Mouse (Mus musculus) Muller cell, postnatal 12 days (primary cell): ENCODE results near the gene Lingo3.
"Not testable (repeated sequence)": the region's sequence is repeated elsewhere in the genome, so short reads cannot be mapped to it uniquely, and the experiment has no call there.

ENCODE experiments used
- DNase-seq: peaks from one replicate; pipeline ENCODE4 v3.0.0-alpha.2; 2015; ENCODE audit errors: inconsistent ontology term

The Lingo3 gene

GRCm38 (mm10) chr10:80821991-80822390 is 21.8 kb downstream of the Lingo3 start:
- DNase-seq: no peak

DNA sequence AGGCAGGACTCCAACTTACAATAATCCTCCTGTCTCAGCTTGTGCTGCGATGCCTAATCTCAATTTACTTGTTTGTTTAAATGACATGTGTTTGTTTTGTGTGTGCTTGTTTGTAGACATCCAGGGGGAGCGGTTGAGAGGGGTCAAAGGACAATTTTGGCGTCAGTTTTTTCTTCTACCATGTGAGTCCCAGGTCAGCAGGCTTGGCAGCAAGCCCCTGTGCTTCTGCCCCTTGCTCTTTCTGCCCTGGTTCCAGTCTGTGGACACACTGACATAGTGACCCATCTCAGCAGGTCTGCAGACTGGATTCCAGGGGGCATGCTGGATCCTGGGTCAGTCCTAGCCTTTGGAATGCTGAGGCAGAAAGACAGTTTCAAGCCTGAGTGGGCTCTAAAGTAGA is 24.4 kb downstream of the Lingo3 start:
- no peak for DNase-seq

DNA sequence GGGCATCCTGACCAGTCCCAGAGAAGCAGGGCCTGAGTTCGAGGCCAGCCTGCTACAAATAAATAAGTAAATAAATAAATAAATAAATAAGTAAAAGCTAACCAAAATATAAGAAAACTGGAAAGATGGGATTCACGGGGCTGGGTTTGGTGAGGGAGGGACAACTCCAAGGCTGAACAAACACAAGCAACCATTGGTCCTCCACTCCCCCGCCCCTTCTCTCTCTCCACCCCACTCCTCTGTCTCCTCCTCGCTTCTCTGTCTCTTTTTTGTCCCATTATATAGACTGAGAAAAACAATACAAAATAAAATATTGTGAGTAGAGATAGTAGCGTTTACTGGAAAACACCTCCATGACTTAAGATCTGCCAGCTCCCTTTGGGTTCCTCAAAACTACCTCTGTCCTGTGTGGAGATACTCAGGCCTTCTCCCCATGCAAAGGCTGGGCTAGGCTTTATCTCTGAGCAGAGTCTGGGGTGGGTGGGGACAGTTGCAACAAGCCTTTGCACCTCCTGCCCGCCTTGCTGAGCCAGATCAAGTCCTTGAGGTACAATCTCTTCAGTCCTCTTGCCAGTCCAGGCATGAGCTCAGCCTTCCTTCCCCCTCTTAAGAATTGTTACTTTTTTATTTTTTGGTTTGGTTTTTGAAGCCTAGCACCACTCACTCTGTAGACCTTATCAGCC is 25.1 kb downstream of the Lingo3 start:
- no peak for DNase-seq

DNA sequence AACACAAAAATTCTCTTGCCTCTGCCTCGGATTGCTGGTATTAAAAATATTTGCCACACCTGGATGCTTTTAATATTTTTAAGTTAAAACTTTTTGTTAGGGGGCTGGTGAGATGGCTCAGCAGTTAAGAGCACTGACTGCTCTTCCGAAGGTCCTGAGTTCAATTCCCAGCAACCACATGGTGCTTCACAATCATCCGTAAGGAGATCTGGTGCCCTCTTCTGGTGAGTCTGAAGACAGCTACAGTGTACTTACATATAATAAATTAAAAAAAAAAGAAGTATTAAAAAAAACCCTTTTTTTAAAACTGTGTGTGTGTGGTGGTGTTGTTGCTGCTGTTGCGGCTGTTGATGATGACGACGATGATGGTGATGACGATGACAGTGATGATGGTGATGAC is 25.9 kb downstream of the Lingo3 start:
- DNase-seq: not testable (repeated sequence)

DNA sequence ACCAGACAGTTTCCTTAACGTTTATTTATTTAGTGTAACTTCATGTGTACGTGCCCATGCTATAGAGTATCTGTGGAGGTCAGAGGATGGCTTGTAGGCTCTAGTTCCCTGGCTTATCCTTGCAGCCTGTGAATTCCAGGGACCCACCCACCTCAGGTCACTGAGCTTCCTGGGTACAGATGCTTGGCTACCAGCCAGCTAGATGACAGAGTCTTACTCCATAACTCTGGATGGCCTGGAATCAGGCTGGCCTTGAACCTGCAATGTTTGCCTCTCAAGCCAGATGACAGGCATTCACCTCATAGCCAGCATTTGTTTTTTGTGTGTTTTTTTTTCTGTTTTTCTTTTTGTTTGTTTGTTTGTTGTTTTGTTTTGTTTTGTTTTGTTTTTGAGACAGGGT is 26.7 kb downstream of the Lingo3 start:
- no peak for DNase-seq

DNA sequence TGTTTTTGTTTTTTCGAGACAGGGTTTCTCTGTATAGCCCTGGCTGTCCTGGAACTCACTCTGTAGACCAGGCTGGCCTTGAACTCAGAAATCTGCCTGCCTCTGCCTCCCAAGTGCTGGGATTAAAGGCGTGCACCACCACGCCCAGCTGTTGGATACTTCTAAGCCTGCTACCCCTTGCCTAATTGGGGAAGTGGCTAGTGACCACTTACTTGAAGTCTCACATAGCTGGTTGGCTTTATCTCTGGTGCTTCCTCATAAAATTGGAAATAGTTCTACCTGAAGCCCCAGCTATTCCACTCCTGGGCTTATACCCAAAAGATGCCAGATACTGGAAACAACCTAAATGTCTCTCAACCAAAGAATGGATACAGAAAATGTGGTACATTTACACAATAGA is 27.5 kb downstream of the Lingo3 start:
- DNase-seq: not testable (repeated sequence)

GRCm38 (mm10) chr10:80814800-80815199 is 29.0 kb downstream of the Lingo3 start:
- DNase-seq: no peak

- DNase-seq: no peak
Observed at GRCm38 (mm10) chr10:80813366-80813765, 30.5 kb downstream of the Lingo3 start, which contains the start of gene Jsrp1. Gene Jsrp1, minus strand, starts transcription at chr10:80813498.

DNA sequence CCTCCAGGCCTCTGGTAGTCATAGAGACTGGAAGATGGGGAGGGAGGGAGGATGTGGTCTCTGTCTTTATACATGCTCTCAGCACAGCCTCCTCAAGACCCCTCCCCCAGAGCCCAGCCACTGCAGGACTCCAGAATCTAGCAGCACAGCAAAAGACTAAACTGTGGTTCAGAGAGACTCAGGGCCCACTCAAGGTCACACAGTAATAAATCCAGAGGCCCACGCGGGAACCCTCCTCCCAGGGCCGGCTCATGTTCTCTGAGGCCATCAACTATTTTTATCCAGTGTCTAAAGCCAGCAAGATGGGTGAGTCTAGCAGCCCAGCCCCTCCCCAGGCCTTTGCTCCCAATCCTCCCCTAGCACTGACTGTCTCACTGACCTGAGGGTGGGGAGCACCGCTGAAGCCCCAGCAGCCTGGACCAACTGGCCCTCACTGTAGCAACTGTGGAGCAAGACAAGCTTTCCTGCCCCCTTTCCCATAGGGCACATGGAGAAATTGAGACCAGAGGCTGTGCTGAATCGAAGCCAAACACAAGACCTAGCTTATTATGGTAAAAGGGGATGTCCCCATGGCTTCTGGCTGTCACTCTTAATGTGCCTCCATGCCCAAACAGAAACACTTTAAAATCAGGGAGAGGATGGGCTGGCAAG is 31.3 kb downstream of the Lingo3 start:
- no peak for DNase-seq

- no peak for DNase-seq
Observed at GRCm38 (mm10) chr10:80810084-80810483, 33.8 kb downstream of the Lingo3 start.

GRCm38 (mm10) chr10:80808985-80809632 is 34.7 kb downstream of the Lingo3 start:
- DNase-seq: no peak

DNA sequence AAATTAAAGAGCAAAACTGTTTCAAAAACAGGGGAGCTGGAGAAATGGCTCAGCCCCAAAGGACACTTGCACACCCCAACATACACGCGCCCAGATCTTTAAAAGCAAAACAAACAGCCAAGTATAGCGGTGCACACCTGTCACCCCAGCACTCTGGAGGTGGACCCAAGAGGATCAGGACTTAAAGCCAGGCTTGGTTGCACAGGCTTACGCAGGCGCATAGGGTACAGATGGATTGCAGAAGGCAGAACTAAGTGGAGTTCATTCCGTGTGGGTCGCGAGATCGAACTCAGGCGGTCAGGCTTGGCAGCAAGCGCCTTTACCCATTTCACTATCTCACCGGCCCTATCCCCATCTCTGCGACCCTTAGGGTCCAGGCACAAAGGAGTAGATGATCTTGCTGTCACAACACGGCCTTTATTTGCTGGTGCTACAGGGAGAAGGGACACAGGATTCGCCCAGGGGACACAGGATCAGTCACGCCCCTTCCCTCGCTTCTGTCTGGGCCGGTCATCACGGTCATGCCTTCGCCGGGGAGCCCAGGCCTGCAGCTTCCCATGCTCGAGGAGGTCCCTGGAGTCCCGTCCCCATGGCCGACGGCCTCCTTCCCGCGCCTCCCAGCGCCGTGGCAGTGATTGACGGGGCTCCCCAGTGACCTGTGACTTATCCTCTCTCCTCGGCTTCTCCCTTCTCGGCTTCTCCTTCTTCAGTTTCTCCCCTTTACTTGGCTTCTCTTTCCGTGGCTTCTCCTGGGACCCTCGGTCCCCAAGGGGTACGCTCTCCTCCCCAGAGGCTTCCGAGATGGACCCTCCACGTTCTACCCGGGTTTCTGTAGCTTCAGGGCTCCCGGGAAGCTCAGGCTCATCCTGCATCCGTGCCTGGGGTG is 35.5 kb downstream of the Lingo3 start:
- no peak for DNase-seq

DNA sequence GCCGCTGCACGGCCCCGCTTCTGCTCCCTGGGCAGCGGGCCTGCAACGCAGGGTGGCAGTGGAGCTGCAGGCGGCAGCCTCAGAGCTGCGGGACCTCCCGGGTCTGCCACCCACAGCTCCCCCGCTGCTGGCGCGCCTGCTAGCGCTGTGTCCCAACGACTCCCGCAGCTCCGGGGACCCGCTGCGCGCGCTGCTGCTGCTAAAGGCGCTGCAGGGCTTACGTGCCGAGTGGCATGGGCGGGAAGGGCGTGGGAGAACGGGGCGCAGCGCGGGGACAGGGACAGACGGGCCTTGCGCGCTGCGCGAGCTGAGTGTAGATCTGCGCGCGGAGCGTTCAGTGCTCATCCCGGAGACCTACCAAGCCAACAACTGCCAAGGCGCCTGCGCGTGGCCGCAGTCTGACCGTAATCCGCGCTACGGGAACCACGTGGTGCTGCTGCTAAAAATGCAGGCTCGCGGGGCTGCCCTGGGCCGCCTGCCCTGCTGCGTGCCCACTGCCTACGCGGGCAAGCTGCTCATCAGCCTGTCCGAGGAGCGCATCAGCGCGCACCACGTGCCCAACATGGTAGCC is 36.7 kb downstream of the Lingo3 start:
- peak; percentile 79 for DNase-seq

- no peak for DNase-seq
Observed at GRCm38 (mm10) chr10:80806341-80807056, 37.3 kb downstream of the Lingo3 start.

- DNase-seq: peak; percentile 72
Observed at GRCm38 (mm10) chr10:80805925-80806324, 37.9 kb downstream of the Lingo3 start.

DNA sequence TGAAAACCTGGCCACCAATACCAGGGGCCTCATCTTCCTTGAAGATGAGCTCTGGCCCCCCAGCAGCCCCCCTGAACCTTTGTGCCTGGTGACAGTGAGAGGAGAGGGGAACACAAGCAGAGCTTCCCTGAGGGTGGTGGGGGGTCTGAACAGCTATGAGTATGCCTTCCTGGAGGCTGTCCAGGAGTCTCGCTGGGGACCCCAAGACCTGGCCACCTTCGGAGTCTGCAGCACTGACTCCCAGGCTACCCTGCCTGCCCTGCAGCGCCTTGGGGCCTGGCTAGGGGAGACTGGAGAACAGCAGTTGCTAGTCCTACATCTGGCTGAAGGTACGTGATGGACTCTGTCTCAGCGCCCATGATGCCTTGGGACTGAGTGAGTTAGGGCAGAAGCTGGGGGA is 38.5 kb downstream of the Lingo3 start:
- DNase-seq: no peak

- no peak for DNase-seq
Observed at GRCm38 (mm10) chr10:80804916-80805315, 38.9 kb downstream of the Lingo3 start, which contains the start of gene Amh. Gene Amh, plus strand, starts transcription at chr10:80805243.

DNA sequence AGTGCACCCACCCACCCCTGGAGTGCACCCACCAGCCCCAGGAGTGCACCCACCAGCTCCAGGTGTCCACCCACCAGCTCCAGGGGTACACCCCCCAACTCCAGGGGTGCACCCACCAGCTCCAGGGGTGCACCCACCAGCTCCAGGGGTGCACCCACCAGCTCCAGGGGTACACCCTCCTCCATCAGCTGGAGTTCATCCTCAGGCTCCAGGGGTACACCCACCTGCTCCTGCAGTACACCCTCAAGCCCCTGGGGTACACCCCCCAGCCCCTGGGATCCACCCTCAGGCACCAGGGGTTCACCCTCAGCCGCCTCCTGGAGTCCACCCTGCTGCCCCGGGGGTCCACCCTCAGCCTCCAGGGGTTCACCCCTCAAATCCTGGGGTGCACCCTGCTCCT is 39.5 kb downstream of the Lingo3 start:
- no peak for DNase-seq

DNA sequence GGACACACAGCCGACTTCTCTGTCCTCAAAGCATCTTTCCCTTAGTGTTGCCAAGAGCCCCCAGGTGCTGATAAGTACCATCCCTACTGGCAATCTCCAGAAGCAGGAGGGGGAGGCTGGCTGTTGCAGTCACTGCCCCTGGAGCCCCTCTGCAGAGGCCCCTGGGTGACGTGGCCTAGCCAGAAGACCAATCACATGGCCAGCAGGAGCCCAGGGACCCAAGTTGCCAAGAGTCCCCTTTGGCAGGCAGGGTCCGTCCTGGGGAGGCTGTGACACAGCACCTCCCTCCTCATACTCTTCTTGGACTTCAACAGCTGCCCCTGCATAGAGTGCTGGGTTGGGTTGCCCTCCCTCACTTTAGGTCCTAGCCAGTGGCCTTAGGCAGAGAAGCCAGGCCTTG is 40.8 kb downstream of the Lingo3 start:
- no peak for DNase-seq

GRCm38 (mm10) chr10:80802204-80802912 is 41.5 kb downstream of the Lingo3 start:
- DNase-seq: no peak
